Mouse (Mus musculus): Measurements from ENCODE around the gene Eps8. TPM values are rescaled to one million over a fixed set of nuclear protein-coding genes. Genes with fewer than 3 reads are reported as not detected.
A peak's percentile ranks its signal among the peaks of the same experiment; 100 is the strongest.
"Not testable (repeated sequence)": the region's sequence is repeated elsewhere in the genome, so short reads cannot be mapped to it uniquely, and the experiment has no call there.

Gene Eps8
- total RNA-seq, 2 experiments from 2014 or later, result 14.0 to 17.9 TPM

DNA sequence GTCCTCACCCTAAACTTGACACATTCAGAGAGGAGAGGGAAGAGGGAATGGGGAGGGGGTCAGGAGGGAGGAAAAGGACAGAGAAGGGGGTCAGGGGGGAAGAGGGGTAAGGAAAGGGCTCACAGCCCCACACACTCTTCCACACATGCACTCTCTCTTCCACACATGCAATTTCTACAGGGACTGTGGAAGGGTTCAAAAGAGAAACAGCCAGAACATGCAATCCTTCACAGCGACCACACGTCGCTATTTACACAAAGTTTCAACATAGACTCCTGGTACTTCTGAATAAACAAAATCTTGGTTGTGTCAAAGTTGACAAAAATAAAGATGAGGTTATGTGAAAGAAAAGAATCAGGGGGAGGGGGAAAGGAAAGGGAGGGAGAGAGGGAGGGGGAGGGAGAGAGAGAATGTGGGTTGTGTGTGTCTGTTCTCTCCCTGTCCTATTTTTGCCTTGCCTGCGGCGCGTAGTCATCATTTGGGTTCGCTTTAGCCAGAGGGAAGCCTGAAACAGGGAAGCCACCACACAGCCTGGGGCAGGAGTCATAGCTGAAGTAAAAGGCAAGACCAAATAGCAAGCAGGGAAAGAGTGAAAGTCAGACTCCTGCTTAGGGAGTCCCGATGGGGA, 157.4 kb downstream of the Eps8 start:
- intact Hi-C loops (cut with DNase I), result no loop called here
- DNase-seq (ENCODE audit: low spot score), result no peak

DNA sequence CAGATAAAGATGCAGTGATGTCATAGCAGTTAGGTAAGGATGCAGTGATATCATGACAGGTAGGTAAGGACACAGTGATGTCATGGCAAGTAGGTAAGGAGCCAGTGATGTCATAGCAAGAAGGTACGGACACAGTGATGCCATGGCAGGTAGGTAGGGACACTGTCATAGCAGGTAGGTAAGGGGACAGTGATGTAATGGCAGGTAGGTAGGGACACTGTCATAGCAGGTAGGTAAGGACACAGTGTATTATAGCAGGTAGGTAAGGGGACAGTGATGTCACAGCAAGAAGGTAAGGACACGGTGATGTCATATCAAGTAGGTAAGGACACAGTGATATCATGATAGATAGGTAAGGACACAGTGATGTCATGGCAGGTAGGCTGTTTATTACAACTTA, 158.1 kb downstream of the Eps8 start:
- DNase-seq (ENCODE audit: low spot score), result no peak
- intact Hi-C loops (cut with DNase I), result no loop called here

DNA sequence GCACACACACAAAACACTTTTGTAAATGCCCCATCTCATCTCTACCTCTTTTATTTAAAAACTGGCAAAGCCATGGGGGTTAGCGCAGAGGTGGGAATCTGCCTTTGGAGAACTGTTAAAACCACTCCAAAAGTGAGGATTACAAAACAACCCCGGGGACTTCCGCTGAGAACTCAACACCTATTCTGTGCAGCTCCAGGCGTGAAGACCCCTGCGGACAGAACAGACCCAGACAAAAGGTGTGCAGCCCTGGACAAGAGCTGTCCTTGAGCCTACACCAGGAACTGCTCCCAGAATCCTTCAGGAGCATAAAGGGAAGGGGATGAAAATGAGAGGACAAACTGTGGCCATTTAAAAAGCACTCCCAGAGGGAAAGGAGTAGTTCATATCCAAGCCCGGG, 159.4 kb downstream of the Eps8 start:
- DNase-seq (ENCODE audit: low spot score), result no peak
- intact Hi-C loops (cut with DNase I), result no loop called here

- no peak for DNase-seq (ENCODE audit: low spot score)
Measured at GRCm38 (mm10) chr6:137494801-137495200, 159.9 kb downstream of the Eps8 start.

DNA sequence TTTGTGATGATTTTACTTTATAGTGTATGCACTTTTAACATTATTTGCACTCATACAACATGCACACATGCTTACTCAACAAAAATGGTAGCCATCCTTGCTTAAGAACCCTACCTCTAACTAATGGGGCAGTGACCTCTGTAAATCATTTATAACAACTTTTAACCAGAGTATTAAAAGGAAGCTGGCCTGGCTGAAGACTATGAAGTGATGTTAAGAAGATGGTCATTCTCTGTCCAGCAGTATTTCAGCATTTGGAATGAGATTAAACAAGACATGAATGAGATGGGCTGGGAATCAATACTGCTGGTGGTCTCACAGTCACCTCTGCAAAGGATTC, 160.6 kb downstream of the Eps8 start:
- intact Hi-C loops (cut with DNase I), result no loop called here
- no peak for DNase-seq (ENCODE audit: low spot score)

More at GRCm38 (mm10) chr6:137494801-137495200, 159.9 kb downstream of the Eps8 start:
- intact Hi-C loops (cut with DNase I), result no loop called here

GRCm38 (mm10) chr6:137493211-137494135, 161.2 kb downstream of the Eps8 start:
- no peak for DNase-seq (ENCODE audit: low spot score)

GRCm38 (mm10) chr6:137492582-137492981, 162.1 kb downstream of the Eps8 start:
- intact Hi-C loops (cut with DNase I), result no loop called here
- DNase-seq (ENCODE audit: low spot score), result no peak

More at GRCm38 (mm10) chr6:137493211-137494135, 161.2 kb downstream of the Eps8 start:
- intact Hi-C loops (cut with DNase I), result no loop called here

DNA sequence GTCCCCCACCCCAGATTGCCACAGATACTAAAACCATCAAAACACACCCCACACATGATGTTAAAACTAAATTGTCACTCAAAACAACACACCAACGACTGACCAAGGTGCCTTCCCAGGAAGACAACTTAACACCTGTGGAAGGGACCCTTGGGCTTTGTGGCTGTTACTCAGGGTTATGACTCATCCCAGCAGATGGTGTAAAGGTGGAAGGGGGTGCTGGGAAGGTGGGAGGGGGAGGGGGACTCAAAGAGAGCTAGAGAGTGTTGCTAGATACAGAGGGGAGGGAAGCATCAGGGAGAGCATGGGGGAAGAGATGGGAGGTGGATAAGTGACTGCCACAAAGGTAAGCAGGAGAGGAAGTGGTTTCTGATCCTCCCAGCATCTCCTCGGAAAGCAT, 163.0 kb downstream of the Eps8 start:
- intact Hi-C loops (cut with DNase I), result no loop called here
- DNase-seq (ENCODE audit: low spot score), result no peak

GRCm38 (mm10) chr6:137490115-137490514, 164.6 kb downstream of the Eps8 start:
- intact Hi-C loops (cut with DNase I), result no loop called here
- DNase-seq (ENCODE audit: low spot score), result no peak

DNA sequence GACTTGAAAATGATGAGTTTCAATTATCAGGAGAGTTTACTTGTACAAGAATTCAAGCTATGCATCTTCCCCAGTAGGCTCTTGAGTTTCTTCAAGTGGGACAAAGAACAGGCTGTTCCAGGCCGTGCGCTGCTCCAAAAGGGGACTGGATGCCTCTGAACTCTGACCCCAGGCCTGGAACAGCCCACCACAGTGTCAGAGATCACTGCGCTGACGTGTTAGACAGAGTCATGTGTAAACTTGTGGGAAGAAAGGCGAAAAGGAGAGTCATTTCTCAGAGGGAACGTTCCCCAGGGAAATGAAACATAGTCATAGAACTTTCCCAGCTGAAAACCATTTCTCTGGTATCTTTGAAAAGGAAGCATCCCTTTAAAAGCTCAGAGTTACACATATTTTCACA, 167.2 kb downstream of the Eps8 start:
- DNase-seq (ENCODE audit: low spot score), result peak; percentile 43
- intact Hi-C loops (cut with DNase I), result no loop called here

DNA sequence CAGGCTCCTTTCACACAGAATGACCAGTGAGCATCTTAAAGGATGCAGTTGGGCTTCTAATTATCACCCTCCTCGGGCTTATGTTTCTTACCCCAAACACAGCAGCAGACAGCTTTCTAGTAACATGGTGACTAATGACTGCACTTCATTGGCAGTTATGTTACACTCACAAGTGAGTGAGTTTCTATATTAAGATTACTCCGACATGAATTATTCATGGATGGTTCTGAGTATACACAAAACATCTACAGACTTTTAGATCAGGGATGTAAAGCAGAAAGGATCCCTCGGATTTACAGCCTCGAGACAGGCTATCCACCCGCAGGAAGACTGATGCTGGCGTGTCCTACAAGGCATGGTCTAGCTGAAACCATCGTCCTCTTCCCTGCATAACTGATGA, 171.8 kb downstream of the Eps8 start:
- DNase-seq (ENCODE audit: low spot score), result no peak

DNA sequence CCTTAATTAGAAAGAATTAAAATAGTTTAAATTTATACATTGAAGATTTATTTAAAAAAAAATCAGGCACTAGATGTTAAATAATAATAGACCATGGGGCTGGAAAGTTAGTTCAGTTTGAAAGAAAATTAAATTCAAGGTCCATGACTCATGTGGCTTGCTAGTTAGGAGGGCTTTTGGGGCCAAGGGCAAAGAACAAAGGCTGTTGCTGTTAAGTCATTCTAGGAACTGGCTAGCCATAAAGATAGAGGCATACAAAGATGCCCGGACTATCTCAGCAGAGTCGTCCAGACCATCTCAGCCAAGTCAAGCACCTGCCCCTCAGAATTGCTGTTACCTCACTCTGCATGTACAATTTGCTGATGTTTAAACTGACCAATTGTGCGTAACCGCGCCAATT, 179.0 kb downstream of the Eps8 start:
- intact Hi-C loops (cut with DNase I); DNase-seq (ENCODE audit: low spot score): not testable (repeated sequence)

More for the DNA sequence above, 171.8 kb downstream of the Eps8 start:
- intact Hi-C loops (cut with DNase I), result no loop called here

DNA sequence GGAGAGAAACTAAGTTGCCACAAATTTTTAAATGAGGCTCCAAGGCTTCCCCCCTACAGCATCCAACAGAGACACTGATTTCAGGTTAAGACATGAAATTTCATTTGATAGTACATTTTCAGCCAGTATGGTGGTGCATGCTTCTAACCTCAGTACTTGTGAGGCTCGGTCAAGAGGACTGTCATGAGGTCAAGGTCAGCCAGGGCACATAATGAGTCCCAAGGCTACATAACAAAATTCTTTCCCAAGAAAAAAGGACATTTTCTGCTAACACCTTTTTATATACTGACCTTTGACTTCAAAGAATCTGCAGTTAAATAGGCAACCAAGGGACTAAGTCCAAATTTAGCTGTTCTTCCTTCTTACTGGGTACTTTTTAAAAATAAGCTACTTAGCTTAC, 181.2 kb downstream of the Eps8 start:
- no peak for DNase-seq (ENCODE audit: low spot score)
- intact Hi-C loops (cut with DNase I), result no loop called here

GRCm38 (mm10) chr6:137472129-137472528, 182.5 kb downstream of the Eps8 start:
- no peak for DNase-seq (ENCODE audit: low spot score)
- intact Hi-C loops (cut with DNase I), result no loop called here

- intact Hi-C loops (cut with DNase I), result no loop called here
- DNase-seq (ENCODE audit: low spot score), result peak; percentile 69
Measured at GRCm38 (mm10) chr6:137470901-137471598, 183.6 kb downstream of the Eps8 start.

DNA sequence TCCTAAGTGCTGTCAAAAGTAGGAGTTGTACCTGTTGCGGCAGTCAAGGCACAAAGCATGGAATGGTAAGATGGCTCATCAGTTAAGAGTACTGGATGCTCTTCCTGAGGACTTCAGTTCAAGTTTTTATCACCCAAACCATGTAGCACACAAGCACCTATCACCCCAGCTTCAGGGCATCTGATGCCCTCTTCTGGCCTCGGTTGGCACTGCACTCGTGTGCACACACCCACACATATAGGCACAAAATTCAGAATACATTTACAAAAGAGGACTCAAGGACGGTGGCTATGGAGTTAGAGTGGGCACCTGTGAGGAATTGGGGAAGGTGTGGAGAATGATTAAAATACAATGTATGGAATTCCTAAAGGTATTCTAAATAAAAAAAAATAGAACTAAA, 185.1 kb downstream of the Eps8 start:
- intact Hi-C loops (cut with DNase I), result no loop called here
- no peak for DNase-seq (ENCODE audit: low spot score)

DNA sequence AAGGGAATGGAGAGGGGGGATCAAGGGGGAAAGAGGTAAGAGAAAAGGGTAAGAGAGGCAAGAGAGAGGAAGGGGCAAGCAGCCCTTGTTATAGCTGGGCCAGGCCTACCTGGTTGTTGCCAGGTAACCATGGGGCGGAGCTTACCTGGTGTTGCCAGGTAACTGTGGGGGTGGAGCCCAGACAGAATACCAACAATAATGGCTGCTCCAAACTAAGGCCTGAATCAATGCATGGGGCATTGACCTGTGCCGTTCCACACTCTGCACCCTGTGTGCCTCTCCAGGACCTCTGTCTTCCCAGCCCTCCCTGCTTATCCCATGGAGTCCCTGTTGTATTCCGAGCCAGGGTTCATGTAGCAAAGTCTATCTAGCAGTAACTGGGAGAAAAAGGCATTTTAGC, 187.0 kb downstream of the Eps8 start:
- intact Hi-C loops (cut with DNase I), result no loop called here
- no peak for DNase-seq (ENCODE audit: low spot score)

- intact Hi-C loops (cut with DNase I), result no loop called here
- no peak for DNase-seq (ENCODE audit: low spot score)
Measured at GRCm38 (mm10) chr6:137466256-137466655, 188.4 kb downstream of the Eps8 start.

- intact Hi-C loops (cut with DNase I), result no loop called here
- DNase-seq (ENCODE audit: low spot score), result peak; percentile 67
Measured at GRCm38 (mm10) chr6:137465253-137465652, 189.4 kb downstream of the Eps8 start.

DNA sequence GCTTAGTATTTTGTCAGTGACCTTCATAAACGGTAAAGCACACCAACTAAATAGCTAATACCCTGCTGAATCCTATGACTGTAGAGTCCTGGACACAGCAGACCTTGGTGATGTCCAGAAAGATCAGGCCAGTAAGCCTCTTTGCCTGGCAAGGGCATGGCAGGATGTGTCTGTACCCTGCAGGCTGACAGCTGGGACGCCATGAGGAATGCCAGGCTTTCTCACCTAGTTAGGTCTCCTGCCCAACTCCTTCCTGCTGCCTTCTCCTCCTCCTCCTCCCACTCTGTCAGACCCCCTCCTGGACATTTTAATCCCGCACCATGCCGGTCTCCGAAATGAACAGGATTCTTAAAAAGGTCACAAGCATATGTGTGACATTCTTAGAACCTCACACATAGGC, 190.9 kb downstream of the Eps8 start:
- intact Hi-C loops (cut with DNase I), result no loop called here
- DNase-seq (ENCODE audit: low spot score), result no peak

GRCm38 (mm10) chr6:137458136-137458535, 196.5 kb downstream of the Eps8 start:
- intact Hi-C loops (cut with DNase I), result loop anchor here (5.0 kb wide), 3 partner anchors 59 to 189 kb away; no protein-coding TSS in a partner anchor

More at GRCm38 (mm10) chr6:137458136-137458535, 196.5 kb downstream of the Eps8 start:
- no peak for DNase-seq (ENCODE audit: low spot score)

All from heart, postnatal 25 days (tissue).